Mouse (Mus musculus) kidney, postnatal 0 days (tissue): ENCODE data around the gene Junb. TPM values are rescaled to one million over a fixed set of nuclear protein-coding genes. Genes with fewer than 3 reads are reported as not detected.

Experiments
- ATAC-seq: fragments of 200-750 bp; cut with Nextera tagmentation; replicated peaks from 2 replicates; pipeline ENCODE4 v1.8.0; 2017; ENCODE audit warnings: low read depth, moderate number of reproducible peaks, moderate TSS enrichment, moderate library complexity; ENCODE audit not compliant: low FRiP score
- DNase-seq: peaks from one replicate; pipeline ENCODE4 v3.0.0-alpha.2; 2016; ENCODE audit warnings: low spot score
- H3K27ac ChIP-seq: fragments of 300-500 bp; sonication (generic); 2 replicates; pipeline ENCODE4 v1.5.1; 2014; ENCODE audit warnings: mild to moderate bottlenecking
- H3K27me3 ChIP-seq: fragments of 300-500 bp; sonication (generic); 2 replicates; pipeline ENCODE4 v1.6.1; 2014; ENCODE audit warnings: low read length, mixed read lengths; ENCODE audit not compliant: insufficient read depth
- H3K36me3 ChIP-seq: fragments of 300-500 bp; sonication (generic); 2 replicates; pipeline ENCODE4 v1.6.1; 2014; ENCODE audit warnings: low read length, mixed read lengths; ENCODE audit not compliant: insufficient read depth
- H3K4me1 ChIP-seq: fragments of 300-500 bp; sonication (generic); replicated peaks from 2 replicates; pipeline ENCODE4 v1.6.1; 2014; ENCODE audit warnings: antibody characterized with exemption, low read length, mixed read lengths; ENCODE audit not compliant: insufficient read depth
- H3K4me2 ChIP-seq: fragments of 300-500 bp; sonication (generic); 2 replicates; pipeline ENCODE4 v1.6.1; 2014; ENCODE audit warnings: mild to moderate bottlenecking, low read length, moderate library complexity, mixed read lengths
- H3K4me3 ChIP-seq: fragments of 300-500 bp; sonication (generic); replicated peaks from 2 replicates; pipeline ENCODE4 v1.5.1; 2014; ENCODE audit warnings: low read depth, low read length
- H3K9ac ChIP-seq: fragments of 300-500 bp; sonication (generic); 2 replicates; pipeline ENCODE4 v1.6.1; 2014; ENCODE audit warnings: low read depth, low read length
- H3K9me3 ChIP-seq: fragments of 300-500 bp; sonication (generic); replicated peaks from 2 replicates; pipeline ENCODE4 v1.6.1; 2016; ENCODE audit warnings: low read length, inconsistent platforms, mixed read lengths
- CTCF ChIP-seq: IDR thresholded peaks from 2 replicates; pipeline ENCODE4 v1.5.1; 2016; ENCODE audit warnings: antibody characterized with exemption, low read depth, mild to moderate bottlenecking, moderate library complexity
- WGBS: fragments of 180-500 bp; shearing (Covaris S2); extraction: QIAGEN DNeasy Blood & Tissue Kit; methylation state at CpG from one replicate; pipeline ENCODE4 v1.1.7; 2014; 5-methylcytosine and 5-hydroxymethylcytosine counted together
- polyA plus RNA-seq: library from polyadenylated mRNA; unstranded; fragments of >200 nt; fragmentation: Nextera tagmentation; extraction: Ambion mirVana; gene quantifications from 2 replicates; pipeline ENCODE4 v1.2.1, GENCODE M21; 2015

Junb gene
- polyA plus RNA-seq, 1 experiment from 2014 or later, result 27.7 TPM

DNA sequence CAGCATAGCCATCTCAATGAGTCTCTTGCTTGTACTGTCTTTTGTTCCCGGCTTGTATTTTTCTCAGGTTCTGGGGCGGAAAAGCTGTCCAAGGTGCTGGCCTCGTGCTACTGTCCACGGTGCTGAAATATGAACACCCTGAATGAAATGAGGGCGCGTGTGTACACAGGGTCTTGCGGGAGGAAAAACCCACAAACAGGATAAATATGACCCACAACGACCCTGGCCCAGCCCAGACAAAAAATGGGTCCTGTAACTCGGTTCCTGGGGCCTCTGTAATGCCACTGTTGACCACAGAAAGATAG lies 31.3 kb downstream of the Junb start:
- Histone ChIP-seq H3K36me3 (no peaks in the 10 kb centered on the region), H3K4me3 (no peak overlapping the region), H3K27ac (no peak overlapping the region), H3K4me1 (0 out of 2 replicates have a peak, but pooled peaks cover 6% of the 10 kb centered on the region), H3K9ac (no peak overlapping the region), H3K9me3 (no peaks in the 10 kb centered on the region), H3K27me3 (peaks cover 52% of the 10 kb centered on the region), H3K4me2 (no peak overlapping the region)
- peak; percentile 72 for DNase-seq
- 13% methylated on average over 9 of the region's 9 CpGs for WGBS
- no peak for ATAC-seq
- TF ChIP-seq CTCF, result no peak

DNA sequence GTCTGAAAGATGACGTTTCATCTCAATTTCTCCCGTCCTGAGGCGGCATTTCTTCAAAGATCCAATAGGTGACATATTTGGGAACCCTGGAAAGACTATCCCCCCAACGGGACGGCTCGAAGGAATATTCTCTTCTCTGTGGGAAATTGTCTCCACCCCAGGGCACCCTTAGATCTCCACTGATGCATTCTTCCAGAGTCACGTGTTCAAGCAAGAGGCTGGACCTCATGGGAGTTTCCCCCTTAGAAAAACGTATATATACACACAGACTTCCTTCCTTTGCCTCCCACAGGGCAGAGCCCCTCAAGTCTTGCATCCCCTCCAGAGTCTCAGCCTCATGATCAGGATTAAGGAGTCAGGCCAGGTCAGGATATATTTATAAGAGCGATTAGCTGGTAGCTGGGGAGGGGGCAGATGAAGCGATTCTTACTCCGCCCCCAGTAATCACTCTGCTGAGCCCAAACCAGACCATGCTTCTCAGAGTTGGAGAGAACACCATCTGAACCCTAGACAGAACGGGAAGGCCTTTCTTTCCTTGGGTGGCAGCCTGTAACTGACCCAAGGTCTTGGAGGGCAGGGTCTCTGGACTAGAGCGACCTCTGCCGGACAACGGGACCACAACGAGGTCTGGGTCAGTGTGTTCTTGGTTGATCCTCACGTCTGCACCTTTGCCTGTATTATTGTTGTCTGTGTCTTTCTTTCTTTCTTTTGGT lies 31.8 kb downstream of the Junb start, which contains the start of gene Rtbdn:
Rtbdn (plus strand) TSS at position 464 of the 713 bp plus-strand sequence.
- Histone ChIP-seq H3K27ac (no peak within 1 kb of the TSS), H3K36me3 (no peaks in the 10 kb centered on the region), H3K4me3 (peak within 1 kb of the TSS; percentile 34), H3K9me3 (no peaks in the 10 kb centered on the region), H3K4me2 (peak within 1 kb of the TSS; percentile 68), H3K4me1 (0 out of 2 replicates have a peak, but pooled peaks cover 6% of the 10 kb centered on the region), H3K9ac (no peak within 1 kb of the TSS), H3K27me3 (peaks cover 52% of the 10 kb centered on the region)
- peak; percentile 24; the same call in 1 of the 2 replicates for TF ChIP-seq CTCF
- ATAC-seq (no peak), DNase-seq (no peak)
- 7% methylated on average over 17 of the region's 17 CpGs for WGBS

DNA sequence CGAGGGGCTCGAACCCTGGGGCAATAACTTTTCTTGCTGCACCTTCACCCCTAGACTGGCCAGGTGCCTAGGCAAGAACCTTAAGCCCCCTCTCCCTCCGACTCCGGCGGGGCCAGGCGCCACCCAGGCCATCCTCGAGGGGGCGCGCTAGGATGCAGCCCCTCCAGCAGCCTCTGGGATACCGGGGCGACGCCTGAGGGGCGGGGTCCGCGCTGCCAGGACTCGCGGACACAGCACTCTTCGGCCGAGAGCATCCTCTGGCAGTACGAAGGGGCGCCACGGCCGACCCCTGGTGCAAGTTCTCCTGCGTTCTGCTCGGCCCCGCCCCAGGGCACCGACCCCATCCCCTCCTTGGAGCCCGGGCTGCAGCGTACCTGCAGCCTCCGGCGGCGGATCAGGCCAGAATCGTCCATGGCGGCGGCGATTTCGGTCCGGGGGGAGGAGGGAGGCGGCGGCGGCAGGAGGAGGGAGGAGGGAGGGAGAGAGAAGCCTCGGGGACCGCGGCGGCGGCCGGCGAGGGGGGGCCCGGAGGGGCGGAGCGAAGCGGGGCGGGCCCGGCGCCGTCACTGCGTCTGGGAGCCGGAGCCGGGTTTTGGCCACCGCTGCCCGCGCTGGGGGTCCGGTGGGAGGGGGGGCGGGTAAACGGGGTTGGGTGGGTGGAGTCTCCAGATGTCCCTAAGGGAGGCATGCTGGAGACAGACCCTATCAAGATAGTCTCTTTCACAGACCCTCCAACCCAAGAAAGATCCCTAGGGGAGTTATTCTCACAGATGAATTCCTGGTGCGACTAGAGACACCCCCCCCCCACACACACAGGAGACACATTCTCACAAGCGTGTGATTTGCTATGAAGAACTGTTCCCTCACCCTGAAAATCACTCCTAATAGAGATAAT lies 32.6 kb downstream of the Junb start:
- 0 out of 2 replicates have a peak, but pooled peaks cover 6% of the 10 kb centered on the region for H3K4me1 ChIP-seq
- no peak for DNase-seq
- H3K27ac ChIP-seq, result no peak overlapping the region
- H3K36me3 ChIP-seq, result no peaks in the 10 kb centered on the region
- peak overlapping the region; percentile 34 for H3K4me3 ChIP-seq
- no peak for TF ChIP-seq CTCF
- WGBS, result under 1% methylated on average over 43 of the region's 67 CpGs
- ATAC-seq, result 0 out of 2 replicates have a peak, but pooled peaks have one; percentile 25
- no peaks in the 10 kb centered on the region for H3K9me3 ChIP-seq
- peak overlapping the region; percentile 68 for H3K4me2 ChIP-seq
- H3K27me3 ChIP-seq, result peaks cover 52% of the 10 kb centered on the region
- H3K9ac ChIP-seq, result no peak overlapping the region

DNA sequence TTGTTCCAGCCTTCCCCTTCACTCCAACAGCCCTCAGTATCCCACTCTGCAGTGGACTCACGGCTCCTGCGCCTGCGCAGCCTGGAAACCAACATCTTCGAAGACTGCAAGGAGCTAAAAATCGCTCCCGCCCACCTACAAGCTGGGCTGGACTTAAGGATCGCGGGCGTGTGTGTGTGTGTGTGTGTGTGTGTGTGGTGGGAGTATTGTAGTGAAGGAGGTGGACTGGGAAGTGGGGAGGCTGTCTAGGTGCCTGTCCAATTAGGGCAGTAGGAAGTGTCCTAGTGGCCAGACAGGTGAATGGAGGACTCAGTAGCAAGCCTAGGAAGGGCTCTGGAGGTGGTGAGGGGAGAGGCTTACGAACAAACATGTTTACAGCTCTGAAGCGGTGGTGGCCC lies 33.3 kb downstream of the Junb start:
- H3K27ac ChIP-seq, result no peak overlapping the region
- no peak for TF ChIP-seq CTCF
- H3K36me3 ChIP-seq, result no peaks in the 10 kb centered on the region
- no peak overlapping the region for H3K9ac ChIP-seq
- peaks cover 48% of the 10 kb centered on the region for H3K27me3 ChIP-seq
- no peak overlapping the region; the same call in 1 of the 2 replicates for H3K4me3 ChIP-seq
- H3K4me1 ChIP-seq, result 0 out of 2 replicates have a peak, but pooled peaks cover 6% of the 10 kb centered on the region
- 6% methylated on average over 11 of the region's 11 CpGs for WGBS
- no peaks in the 10 kb centered on the region for H3K9me3 ChIP-seq
- H3K4me2 ChIP-seq, result 0 out of 2 replicates have a peak overlapping the region, but pooled peaks have one; percentile 68
- DNase-seq, result no peak
- peak; percentile 11; the same call in 1 of the 2 replicates for ATAC-seq

DNA sequence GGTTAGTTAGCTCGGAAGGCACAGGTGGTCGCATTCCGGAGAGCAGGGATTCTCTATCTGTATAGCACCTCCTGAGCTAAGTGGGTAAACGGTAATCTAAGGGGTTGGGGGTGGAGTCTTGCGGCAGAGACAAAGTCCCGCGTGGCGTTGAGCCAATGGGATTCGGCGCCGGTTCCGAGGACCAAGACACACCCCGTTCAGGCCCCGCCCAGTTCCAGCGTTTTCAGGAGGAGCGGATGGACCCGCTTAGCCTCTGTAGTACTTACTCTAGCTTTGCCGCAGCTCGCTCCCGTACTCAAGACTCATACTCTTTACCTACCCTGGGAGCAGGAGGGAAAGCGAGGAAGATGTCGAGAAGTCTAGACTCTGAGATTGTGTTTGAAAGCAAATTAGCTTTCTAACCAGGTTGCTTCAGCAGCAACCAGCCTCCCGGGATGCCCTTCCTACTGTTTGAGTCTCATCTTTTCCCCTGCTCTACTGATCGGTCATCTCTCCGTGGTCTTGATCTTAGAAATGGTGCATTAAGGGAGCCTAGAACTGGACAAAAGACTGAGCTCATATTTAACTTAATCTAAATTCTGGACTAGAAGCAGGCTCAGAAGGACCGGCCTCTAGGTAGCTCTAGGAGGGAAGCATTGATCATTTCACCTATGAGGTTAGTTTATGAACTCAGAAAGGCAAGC lies 33.9 kb downstream of the Junb start:
- peaks cover 42% of the 10 kb centered on the region for H3K27me3 ChIP-seq
- no peaks in the 10 kb centered on the region for H3K9me3 ChIP-seq
- ATAC-seq (no peak; the same call in 1 of the 2 replicates), DNase-seq (no peak)
- H3K9ac ChIP-seq, result no peak overlapping the region
- no peak overlapping the region for H3K27ac ChIP-seq
- TF ChIP-seq CTCF, result no peak
- H3K4me3 ChIP-seq, result no peak overlapping the region
- WGBS, result 3% methylated on average over 26 of the region's 26 CpGs
- 0 out of 2 replicates have a peak, but pooled peaks cover 6% of the 10 kb centered on the region for H3K4me1 ChIP-seq
- H3K36me3 ChIP-seq, result no peaks in the 10 kb centered on the region
- H3K4me2 ChIP-seq, result peak overlapping the region; percentile 11; the same call in 1 of the 2 replicates

DNA sequence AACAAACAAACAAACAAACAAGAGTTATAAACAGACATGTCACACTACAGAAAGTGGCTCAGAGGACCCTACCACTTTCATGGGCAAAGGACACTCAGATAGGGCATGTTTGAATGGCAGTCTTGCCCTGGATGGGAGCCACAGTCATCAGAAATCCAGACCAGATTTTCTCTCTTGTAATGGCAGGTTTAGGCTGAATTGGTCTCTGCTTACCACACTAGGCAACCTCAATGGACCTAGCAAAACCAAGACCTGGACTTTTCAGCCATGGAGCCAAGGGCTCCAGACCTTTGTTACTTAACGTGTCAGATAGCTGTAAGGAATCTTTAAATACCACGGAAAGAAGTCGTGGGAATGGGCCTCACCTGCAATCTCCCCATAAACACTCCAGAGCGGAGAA lies 34.8 kb downstream of the Junb start:
- TF ChIP-seq CTCF, result no peak
- WGBS, result 7% methylated on average over 4 of the region's 4 CpGs
- H3K36me3 ChIP-seq, result no peaks in the 10 kb centered on the region
- H3K9me3 ChIP-seq, result no peaks in the 10 kb centered on the region
- peaks cover 46% of the 10 kb centered on the region for H3K27me3 ChIP-seq
- no peak overlapping the region for H3K9ac ChIP-seq
- no peak for ATAC-seq
- 0 out of 2 replicates have a peak, but pooled peaks cover 6% of the 10 kb centered on the region for H3K4me1 ChIP-seq
- H3K4me3 ChIP-seq, result no peak overlapping the region
- H3K27ac ChIP-seq, result no peak overlapping the region
- no peak for DNase-seq
- H3K4me2 ChIP-seq, result no peak overlapping the region
